9 mouse cellular contexts compared by ENCODE assay signal in the genomic region with DNA sequence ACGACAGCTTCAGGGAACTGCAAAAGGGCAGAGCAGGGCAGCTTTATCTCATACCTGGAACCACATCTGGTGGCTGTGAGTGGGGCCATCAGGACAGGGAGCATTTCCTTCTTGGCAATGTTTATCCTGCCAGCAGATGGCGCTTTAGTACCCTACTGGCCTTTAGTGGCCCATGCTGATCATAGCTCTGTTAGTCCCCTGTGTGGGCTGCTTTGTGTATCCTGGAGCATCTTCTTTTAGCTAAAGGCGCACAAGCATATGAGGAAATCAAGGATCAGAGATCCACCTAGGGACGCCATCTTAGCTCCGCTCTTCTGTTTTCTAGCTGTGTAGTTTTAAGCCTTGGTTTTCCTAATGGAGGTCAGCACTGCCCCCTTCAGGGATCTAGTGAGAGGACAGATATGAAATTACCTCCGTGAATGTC. TPM values are rescaled to one million over a fixed set of nuclear protein-coding genes. Genes with fewer than 3 reads are reported as not detected.
DNase-seq lines count a peak whose midpoint lies in the region; ATAC-seq and TF ChIP-seq lines count a peak whose summit lies in the region.
"Had no signal": no experiment of that assay in that cellular context is flagged by ENCODE, and none has a peak within 500 bp of the region (broad histone marks: within the 10 kb centered on the region; RNA-seq: fewer than 3 reads in every experiment).

No protein-coding gene starts in this region.

- H3K27me3 ChIP-seq in MEL (ENCODE audit: control insufficient read depth in 1 of 2, insufficient read depth in 2 of 2, low read length in 2 of 2) = peaks cover 0 to 1% of the 10 kb centered on the region in 2 experiments; a peak in 1 of 4 replicates
- H3K27me3 ChIP-seq in hindbrain, embryonic 14.5 days (ENCODE audit: control insufficient read depth, insufficient read depth, low read length) = no peaks in the 10 kb centered on the region
- H3K27me3 ChIP-seq in liver, embryonic 16.5 days (ENCODE audit: control insufficient read depth, insufficient read depth, low read depth, low read length) = peaks cover 2% of the 10 kb centered on the region; the same call in 1 of the 2 replicates
- no peaks in the 10 kb centered on the region for H3K27me3 ChIP-seq in small intestine, adult 2 months (ENCODE audit: control insufficient read depth, insufficient read depth, low read length)
- H3K27me3 ChIP-seq: neural tube, embryonic 13.5 days had no signal

- TF ChIP-seq EP300 in MEL (IDR thresholded peaks at IDR 0.05; ENCODE audit: low read depth in 1 of 2, low read length in 2 of 2) = no peak

- no peaks in the 10 kb centered on the region for H3K9me3 ChIP-seq in MEL (replicated peaks; ENCODE audit: insufficient read depth, low read length)
- H3K9me3 ChIP-seq in hindbrain, embryonic 14.5 days (ENCODE audit: control insufficient read depth, low read length) = no peaks in the 10 kb centered on the region
- H3K9me3 ChIP-seq in liver, embryonic 16.5 days (replicated peaks; ENCODE audit: control insufficient read depth, low read length) = no peaks in the 10 kb centered on the region
- H3K9me3 ChIP-seq: neural tube, embryonic 13.5 days had no signal

- no peaks in the 10 kb centered on the region for H3K79me2 ChIP-seq in MEL (ENCODE audit: control insufficient read depth, insufficient read depth, low read length, poor library complexity)

- TF ChIP-seq POLR2A in MEL (IDR thresholded peaks at IDR 0.05; ENCODE audit: control insufficient read depth in 1 of 2, insufficient read depth in 1 of 2, low read depth in 1 of 2, low read length in 2 of 2, poor library complexity in 1 of 2) = no peak
- no peak for TF ChIP-seq POLR2A in bone marrow, adult 2 months (IDR thresholded peaks at IDR 0.05; ENCODE audit: borderline replicate concordance, control insufficient read depth, low read depth, low read length)
- TF ChIP-seq POLR2A in small intestine, adult 2 months (IDR thresholded peaks at IDR 0.05; ENCODE audit: low read depth, low read length) = no peak

- DNase-seq in layer of hippocampus, adult 11-12 months (ENCODE audit: low spot score) = peak; percentile 46
- DNase-seq in layer of hippocampus, postnatal 36 days = no peak
- DNase-seq in MEL (ENCODE audit: low read depth, low spot score) = peak; percentile 82
- DNase-seq in hindbrain, embryonic 14.5 days (ENCODE audit: low spot score) = peak; percentile 45
- DNase-seq in ovary, postnatal 10 days (ENCODE audit: low spot score) = no peak

- WGBS in bone marrow, adult 2 months = 24% methylated on average over 6 of the region's 6 CpGs
- 32% methylated on average over 6 of the region's 6 CpGs for WGBS in hindbrain, embryonic 14.5 days
- WGBS in liver, embryonic 16.5 days (ENCODE audit: insufficient replicate concordance) = 18% methylated on average over 6 of the region's 6 CpGs
- 28% methylated on average over 6 of the region's 6 CpGs for WGBS in small intestine, adult 2 months

- H3K27ac ChIP-seq in MEL (ENCODE audit: control insufficient read depth, low read depth, low read length) = no peak overlapping the region
- H3K27ac ChIP-seq in bone marrow, adult 2 months (ENCODE audit: control insufficient read depth, insufficient read depth, low read depth, low read length, poor library complexity) = no peak overlapping the region
- H3K27ac ChIP-seq in hindbrain, embryonic 14.5 days = no peak overlapping the region
- no peak overlapping the region for H3K27ac ChIP-seq in liver, embryonic 16.5 days (ENCODE audit: low read length)
- no peak overlapping the region for H3K27ac ChIP-seq in small intestine, adult 2 months (ENCODE audit: insufficient read depth, low read depth, low read length)
- H3K27ac ChIP-seq: neural tube, embryonic 13.5 days had no signal

- H3K36me3 ChIP-seq in MEL (ENCODE audit: control insufficient read depth in 1 of 2, insufficient read depth in 2 of 2, low read length in 2 of 2) = peaks cover 0 to 3% of the 10 kb centered on the region in 2 experiments; a peak in 1 of 4 replicates
- no peaks in the 10 kb centered on the region for H3K36me3 ChIP-seq in hindbrain, embryonic 14.5 days (replicated peaks; ENCODE audit: control insufficient read depth, insufficient read depth)
- no peaks in the 10 kb centered on the region for H3K36me3 ChIP-seq in liver, embryonic 16.5 days (ENCODE audit: control insufficient read depth, insufficient read depth)
- H3K36me3 ChIP-seq in small intestine, adult 2 months (ENCODE audit: control insufficient read depth, insufficient read depth, low read length) = no peaks in the 10 kb centered on the region
- H3K36me3 ChIP-seq: neural tube, embryonic 13.5 days had no signal

- TF ChIP-seq CTCF in MEL (IDR thresholded peaks at IDR 0.05 in 2 of 3, conservative IDR thresholded peaks at IDR 0.05 in 1 of 3; ENCODE audit: control insufficient read depth in 1 of 3, insufficient read depth in 1 of 3, low read depth in 2 of 3, low read length in 3 of 3, poor library complexity in 1 of 3, severe bottlenecking in 1 of 3) = peak; percentile 76 to 79 (median 76)
- TF ChIP-seq CTCF in bone marrow, adult 2 months (IDR thresholded peaks at IDR 0.05; ENCODE audit: control insufficient read depth, insufficient read depth, low read length) = peak; percentile 68
- TF ChIP-seq CTCF in small intestine, adult 2 months (IDR thresholded peaks at IDR 0.05; ENCODE audit: extremely low read depth, insufficient read length, insufficient replicate concordance, low read depth, low read length) = peak; percentile 92; the same call in 1 of the 2 replicates

- H3K4me1 ChIP-seq in MEL (ENCODE audit: control insufficient read depth in 1 of 2, insufficient read depth in 2 of 2, low read length in 2 of 2) = peaks cover 0 to 8% of the 10 kb centered on the region in 2 experiments; a peak in 1 of 4 replicates
- no peaks in the 10 kb centered on the region for H3K4me1 ChIP-seq in bone marrow, adult 2 months (ENCODE audit: control insufficient read depth, insufficient read depth, low read length)
- no peaks in the 10 kb centered on the region; the same call in 1 of the 2 replicates for H3K4me1 ChIP-seq in hindbrain, embryonic 14.5 days (replicated peaks; ENCODE audit: control insufficient read depth, insufficient read depth, low read length)
- no peaks in the 10 kb centered on the region for H3K4me1 ChIP-seq in liver, embryonic 16.5 days (ENCODE audit: control insufficient read depth, low read depth, low read length)
- peaks cover 15% of the 10 kb centered on the region for H3K4me1 ChIP-seq in small intestine, adult 2 months (ENCODE audit: control insufficient read depth, insufficient read depth, insufficient read length, low read length)

- no peak overlapping the region for H3K4me2 ChIP-seq in hindbrain, embryonic 14.5 days (replicated peaks)
- no peak overlapping the region for H3K4me2 ChIP-seq in liver, embryonic 16.5 days (ENCODE audit: low read depth, low read length)
- H3K4me2 ChIP-seq: neural tube, embryonic 13.5 days had no signal

- peak; percentile 31 for TF ChIP-seq RAD21 in MEL (IDR thresholded peaks at IDR 0.05; ENCODE audit: low read depth, low read length)

- H3K9ac ChIP-seq in MEL (ENCODE audit: control insufficient read depth, low read depth, low read length, poor library complexity, severe bottlenecking) = no peak overlapping the region
- H3K9ac ChIP-seq in hindbrain, embryonic 14.5 days = no peak overlapping the region
- H3K9ac ChIP-seq in liver, embryonic 16.5 days (ENCODE audit: low read depth, low read length) = no peak overlapping the region
- H3K9ac ChIP-seq: neural tube, embryonic 13.5 days had no signal

- H3K4me3 ChIP-seq in MEL (ENCODE audit: control insufficient read depth in 1 of 2, insufficient read depth in 1 of 2, low read depth in 2 of 2, low read length in 2 of 2) = peak overlapping the region in 1 of 2 experiments; percentile 34; a peak in 1 of 4 replicates
- H3K4me3 ChIP-seq in bone marrow, adult 2 months (replicated peaks; ENCODE audit: control insufficient read depth, low read depth, low read length) = no peak overlapping the region
- no peak overlapping the region for H3K4me3 ChIP-seq in hindbrain, embryonic 14.5 days (replicated peaks; ENCODE audit: low read length)
- no peak overlapping the region for H3K4me3 ChIP-seq in liver, embryonic 16.5 days (ENCODE audit: low read depth, low read length)
- H3K4me3 ChIP-seq in small intestine, adult 2 months (ENCODE audit: low read depth, low read length) = no peak overlapping the region
- H3K4me3 ChIP-seq: neural tube, embryonic 13.5 days had no signal

- no peak for ATAC-seq in hindbrain, embryonic 14.5 days (ENCODE audit: low FRiP score)
- ATAC-seq in liver, embryonic 16.5 days (ENCODE audit: low read depth) = peak; percentile 46; the same call in 1 of the 2 replicates

TF ChIP-seq in MEL, 35 proteins besides CTCF, POLR2A, EP300 and RAD21 (continues in another document):
- TF ChIP-seq ZNF384 (IDR thresholded peaks at IDR 0.05; ENCODE audit: low read depth, low read length) = no peak
- TF ChIP-seq NRF1 (IDR thresholded peaks at IDR 0.05; ENCODE audit: insufficient read depth, low read depth, low read length, poor library complexity, severe bottlenecking) = no peak
- TF ChIP-seq ELF1 (IDR thresholded peaks at IDR 0.05; ENCODE audit: low read depth, low read length) = no peak
- no peak for TF ChIP-seq GABPA (IDR thresholded peaks at IDR 0.05; ENCODE audit: low read depth, low read length)
- 0 out of 2 replicates have a peak, but pooled peaks have one; percentile 3 for TF ChIP-seq GATA1 (IDR thresholded peaks at IDR 0.05; ENCODE audit: low read depth, low read length)
- no peak for TF ChIP-seq NELFE (IDR thresholded peaks at IDR 0.05; ENCODE audit: low read depth, low read length)

RNA-seq across cellular contexts. Expression of a gene that starts 11.0 kb away (rescaled TPM):
- total RNA-seq in layer of hippocampus, postnatal 36 days (2021) = 1 to 10 TPM in 1 of 2 experiments, under 1 TPM in 1; 0.60 to 1.1 TPM
- not detected in 2 replicates for total RNA-seq in MEL (2012; rRNA removed)
- polyA plus RNA-seq in MEL (2012; ENCODE audit: insufficient read depth in 1 of 2, insufficient read length in 2 of 2, low read depth in 1 of 2, low replicate concordance in 2 of 2, missing spikeins in 1 of 2) = not detected
- 0.99 and 2.6 TPM in 2 replicates for polyA plus RNA-seq in bone marrow, adult 2 months (2011; ENCODE audit: insufficient read depth, insufficient read length, low replicate concordance, missing spikeins)
- polyA plus RNA-seq in hindbrain, embryonic 14.5 days (2014; fragmentation: Nextera tagmentation; extraction: Ambion mirVana) = 0.39 and 0.70 TPM in 2 replicates
- polyA plus RNA-seq in liver, embryonic 16.5 days (2015; fragmentation: Nextera tagmentation; extraction: Ambion mirVana) = 3.6 and 5.9 TPM in 2 replicates
- polyA plus RNA-seq in small intestine, adult 2 months (2012; rRNA removed) = 0.56 TPM in 2 replicates

RNA-seq across cellular contexts. Expression of a gene that starts 28.8 kb away (rescaled TPM):
- total RNA-seq in layer of hippocampus, postnatal 36 days (2021) = under 1 TPM; 0.62 to 0.73 TPM
- not detected in 2 replicates for total RNA-seq in MEL (2012; rRNA removed)
- polyA plus RNA-seq in MEL (2012; ENCODE audit: insufficient read depth in 1 of 2, insufficient read length in 2 of 2, low read depth in 1 of 2, low replicate concordance in 2 of 2, missing spikeins in 1 of 2) = not detected
- polyA plus RNA-seq in bone marrow, adult 2 months (2011; ENCODE audit: insufficient read depth, insufficient read length, low replicate concordance, missing spikeins) = 0.77 TPM in 1 of 2 replicates, not detected in the other
- 0.23 and 0.51 TPM in 2 replicates for polyA plus RNA-seq in hindbrain, embryonic 14.5 days (2014; fragmentation: Nextera tagmentation; extraction: Ambion mirVana)
- 0.09 and 1.5 TPM in 2 replicates for polyA plus RNA-seq in liver, embryonic 16.5 days (2015; fragmentation: Nextera tagmentation; extraction: Ambion mirVana)
- polyA plus RNA-seq in small intestine, adult 2 months (2012; rRNA removed) = 128 and 314 TPM in 2 replicates

Comparison
In these comparisons a context has a peak if more than half of its experiments do, and no peak if none do; other contexts are left out.
1. DNase-seq: peak in layer of hippocampus, adult 11-12 months (single experiment), MEL (single experiment) and hindbrain, embryonic 14.5 days (single experiment); none in layer of hippocampus, postnatal 36 days (0 of 2) and ovary, postnatal 10 days (single experiment).
2. RNA of a gene that starts 28.8 kb away (polyA plus RNA-seq): 128 to 314 TPM in small intestine, adult 2 months; 0.09 to 1.5 TPM in liver, embryonic 16.5 days, 0.77 TPM in bone marrow, adult 2 months, 0.23 to 0.51 TPM in hindbrain, embryonic 14.5 days and not detected in MEL; every median in the first group is over 10 times any median in the second.
3. Peak in every context shown above with its lines, with median percentiles within 50 percentile points of each other: CTCF ChIP-seq.